Mouse (Mus musculus) spleen, adult 2 months (tissue): Measurements from ENCODE around the gene Sdc4. TPM values are rescaled to one million over a fixed set of nuclear protein-coding genes. Genes with fewer than 3 reads are reported as not detected.
A peak's percentile ranks its signal among the peaks of the same experiment; 100 is the strongest.

Experiments
- DNase-seq, 2 experiments: peaks; one replicate each; pipeline versions ENCODE4 v3.0.0 to v3.0.0-alpha.2; 2012 to 2021; ENCODE audit warnings: low spot score in 2 of 2, low read depth in 1 of 2
- H3K27ac ChIP-seq: fragments of 200-500 bp; 2 replicates; pipeline ENCODE4 v1.5.1; 2012; ENCODE audit warnings: low read length, inconsistent platforms; ENCODE audit not compliant: insufficient read depth
- H3K27me3 ChIP-seq: fragments of 200-500 bp; 2 replicates; pipeline ENCODE4 v1.6.1; 2012; ENCODE audit warnings: mild to moderate bottlenecking, moderate library complexity, low read length, inconsistent platforms; ENCODE audit not compliant: control insufficient read depth, insufficient read depth
- H3K36me3 ChIP-seq: fragments of 200-500 bp; 2 replicates; pipeline ENCODE4 v1.6.1; 2012; ENCODE audit warnings: mild to moderate bottlenecking, low read length, inconsistent platforms; ENCODE audit not compliant: control insufficient read depth, insufficient read depth
- H3K4me1 ChIP-seq: fragments of 200-500 bp; 2 replicates; pipeline ENCODE4 v1.6.1; 2011; ENCODE audit warnings: inconsistent platforms; ENCODE audit not compliant: control insufficient read depth, insufficient read depth, insufficient read length
- H3K4me3 ChIP-seq: fragments of 200-500 bp; 2 replicates; pipeline ENCODE4 v1.5.1; 2011; ENCODE audit warnings: mild to moderate bottlenecking, inconsistent platforms; ENCODE audit not compliant: insufficient read depth, insufficient read length; ENCODE audit errors: extremely low read depth
- CTCF ChIP-seq: fragments of 200-500 bp; IDR thresholded peaks from 2 replicates; pipeline ENCODE4 v1.5.1; 2011; ENCODE audit warnings: mild to moderate bottlenecking, inconsistent platforms; ENCODE audit not compliant: insufficient read depth, insufficient read length, insufficient replicate concordance; ENCODE audit errors: extremely low read depth
- POLR2A ChIP-seq: fragments of 200-500 bp; IDR thresholded peaks from 2 replicates; pipeline ENCODE4 v1.6.1; 2011; ENCODE audit warnings: low read depth, low read length, inconsistent platforms
- WGBS: fragments of 180-500 bp; shearing (Covaris S2); methylation state at CpG from one replicate; pipeline ENCODE4 v1.1.7; 2018; 5-methylcytosine and 5-hydroxymethylcytosine counted together
- polyA plus RNA-seq: library from polyadenylated mRNA; depleted of rRNA; stranded (reverse); fragments of >200 nt; gene quantifications from 2 replicates; pipeline ENCODE4 v1.2.3, GENCODE M21; 2012

Sdc4 gene
- polyA plus RNA-seq, 1 experiment, result 21.0 TPM

GRCm38 (mm10) chr2:164389499-164389898 is 54.2 kb downstream of the Sdc4 start:
- WGBS, result 2% methylated on average over 30 of the region's 30 CpGs

DNA sequence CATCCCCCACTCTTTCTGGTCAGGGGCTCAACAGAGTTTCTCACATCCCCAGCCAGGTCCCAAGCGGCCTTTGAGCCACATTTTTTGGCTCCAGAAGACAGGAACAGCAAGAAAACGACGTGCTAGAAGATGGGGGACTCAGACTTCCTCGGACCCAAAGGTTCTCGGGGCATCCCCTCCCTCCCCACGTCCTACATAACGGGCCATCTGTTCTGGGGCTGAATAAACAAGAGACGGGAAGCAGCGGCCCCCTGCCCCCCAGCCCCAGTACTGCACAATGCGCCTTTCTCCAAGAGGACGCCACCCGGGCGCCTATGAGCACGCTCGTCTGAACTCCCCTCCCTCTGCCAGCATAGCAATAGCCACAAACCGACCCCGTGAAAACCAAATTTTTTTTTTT is 54.7 kb downstream of the Sdc4 start, which contains the start of gene Slpi:
TSS of gene Slpi (minus strand) at position 76 of the 400 bp plus-strand sequence.
- no peaks in the 10 kb centered on the region for H3K36me3 ChIP-seq
- H3K4me1 ChIP-seq, result no peaks in the 10 kb centered on the region; the same call in none of the 2 replicates
- WGBS, result 5% methylated on average over 17 of the region's 17 CpGs
- H3K27me3 ChIP-seq, result no peaks in the 10 kb centered on the region
- H3K27ac ChIP-seq, result no peak within 1 kb of the TSS
- H3K4me3 ChIP-seq, result peak within 1 kb of the TSS; percentile 53; the same call in 1 of the 2 replicates
- no peak for TF ChIP-seq POLR2A
- no peak for TF ChIP-seq CTCF
- DNase-seq, result no peak

More at GRCm38 (mm10) chr2:164389499-164389898, 54.2 kb downstream of the Sdc4 start:
- no peaks in the 10 kb centered on the region; the same call in none of the 2 replicates for H3K4me1 ChIP-seq
- peak; percentile 49 to 75 for DNase-seq
- H3K27ac ChIP-seq, result no peak overlapping the region
- H3K27me3 ChIP-seq, result no peaks in the 10 kb centered on the region
- no peaks in the 10 kb centered on the region for H3K36me3 ChIP-seq
- peak; percentile 86 for TF ChIP-seq CTCF
- no peak for TF ChIP-seq POLR2A
- H3K4me3 ChIP-seq, result peak overlapping the region; percentile 53; the same call in 1 of the 2 replicates

- 4% methylated on average over 8 of the region's 8 CpGs for WGBS
- DNase-seq, result peak; percentile 54 to 55
- Histone ChIP-seq H3K27ac (no peak overlapping the region), H3K4me1 (no peaks in the 10 kb centered on the region; the same call in 1 of the 2 replicates), H3K4me3 (no peak overlapping the region), H3K36me3 (no peaks in the 10 kb centered on the region), H3K27me3 (no peaks in the 10 kb centered on the region)
- TF ChIP-seq CTCF (peak; percentile 73; the same call in 1 of the 2 replicates), POLR2A (no peak)
These were observed 56.7 kb downstream of the Sdc4 start for GRCm38 (mm10) chr2:164386953-164387352.

GRCm38 (mm10) chr2:164385927-164386763 is 57.5 kb downstream of the Sdc4 start:
- H3K27ac ChIP-seq, result no peak overlapping the region
- H3K36me3 ChIP-seq, result no peaks in the 10 kb centered on the region
- no peaks in the 10 kb centered on the region; the same call in 1 of the 2 replicates for H3K4me1 ChIP-seq
- no peak overlapping the region for H3K4me3 ChIP-seq
- DNase-seq, result no peak
- TF ChIP-seq POLR2A (no peak), CTCF (no peak)
- no peaks in the 10 kb centered on the region for H3K27me3 ChIP-seq
- 33% methylated on average over 18 of the region's 18 CpGs for WGBS

GRCm38 (mm10) chr2:164383656-164384399 is 59.9 kb downstream of the Sdc4 start:
- Histone ChIP-seq H3K27me3 (no peaks in the 10 kb centered on the region), H3K36me3 (no peaks in the 10 kb centered on the region), H3K27ac (no peak overlapping the region), H3K4me3 (no peak overlapping the region), H3K4me1 (no peaks in the 10 kb centered on the region)
- TF ChIP-seq CTCF (no peak), POLR2A (no peak)
- DNase-seq, result no peak
- WGBS, result 57% methylated on average over 11 of the region's 11 CpGs

- Histone ChIP-seq H3K36me3 (no peaks in the 10 kb centered on the region), H3K27ac (no peak overlapping the region), H3K27me3 (no peaks in the 10 kb centered on the region), H3K4me3 (no peak overlapping the region), H3K4me1 (no peaks in the 10 kb centered on the region)
- no peak for DNase-seq
- WGBS, result 48% methylated on average over 3 of the region's 3 CpGs
- TF ChIP-seq POLR2A (no peak), CTCF (no peak)
These were observed 60.7 kb downstream of the Sdc4 start for GRCm38 (mm10) chr2:164382971-164383370.
